Mouse (Mus musculus): ENCODE data around the gene Washc1. TPM values are rescaled to one million over a fixed set of nuclear protein-coding genes. Genes with fewer than 3 reads are reported as not detected.

Washc1 gene
- polyA plus RNA-seq, 2 experiments, result 39.4 to 53.3 TPM

- peak overlapping the region; percentile 66 for H3K4me2 ChIP-seq (replicated peaks; ENCODE audit: low read depth, low read length, severe bottlenecking)
- peak overlapping the region; percentile 94 for H3K4me3 ChIP-seq (replicated peaks; ENCODE audit: low read length)
- H3K9ac ChIP-seq (ENCODE audit: low read depth, low read length, severe bottlenecking), result peak overlapping the region; percentile 75
- peak overlapping the region; percentile 83 for H3K27ac ChIP-seq (replicated peaks; ENCODE audit: low read depth, low read length)
- under 1% methylated on average over 58 of the region's 95 CpGs for WGBS
- H3K9me3 ChIP-seq (ENCODE audit: control insufficient read depth, low read length), result no peaks in the 10 kb centered on the region
- ATAC-seq (ENCODE audit: low FRiP score, low read depth), result peak; percentile 84
- H3K27me3 ChIP-seq (ENCODE audit: control insufficient read depth, insufficient read depth, low read length), result no peaks in the 10 kb centered on the region
- peak; percentile 49 for DNase-seq (ENCODE audit: low spot score)
- TF ChIP-seq POLR2A (IDR thresholded peaks at IDR 0.05; ENCODE audit: borderline replicate concordance, extremely low read depth, insufficient read depth, insufficient read length), result no peak
- no peaks in the 10 kb centered on the region for H3K4me1 ChIP-seq (ENCODE audit: control insufficient read depth, insufficient read depth, low read length)
- peaks cover 17% of the 10 kb centered on the region for H3K36me3 ChIP-seq (ENCODE audit: control insufficient read depth, insufficient read depth, low read length)
These were observed 35.0 kb upstream of the Washc1 start for GRCm38 (mm10) chr17:66076174-66076927.

- WGBS, result under 1% methylated on average over 44 of the region's 53 CpGs
- peak within 1 kb of the TSS; percentile 75 for H3K9ac ChIP-seq (ENCODE audit: low read depth, low read length, severe bottlenecking)
- DNase-seq (ENCODE audit: low spot score) (peak; percentile 89), ATAC-seq (ENCODE audit: low FRiP score, low read depth) (peak; percentile 97)
- H3K4me3 ChIP-seq (replicated peaks; ENCODE audit: low read length), result peak within 1 kb of the TSS; percentile 94
- H3K9me3 ChIP-seq (ENCODE audit: control insufficient read depth, low read length), result no peaks in the 10 kb centered on the region
- H3K4me2 ChIP-seq (replicated peaks; ENCODE audit: low read depth, low read length, severe bottlenecking), result peak within 1 kb of the TSS; percentile 66
- H3K27me3 ChIP-seq (ENCODE audit: control insufficient read depth, insufficient read depth, low read length), result no peaks in the 10 kb centered on the region
- H3K27ac ChIP-seq (replicated peaks; ENCODE audit: low read depth, low read length), result peak within 1 kb of the TSS; percentile 83
- peaks cover 17% of the 10 kb centered on the region for H3K36me3 ChIP-seq (ENCODE audit: control insufficient read depth, insufficient read depth, low read length)
- no peaks in the 10 kb centered on the region for H3K4me1 ChIP-seq (ENCODE audit: control insufficient read depth, insufficient read depth, low read length)
- TF ChIP-seq POLR2A (IDR thresholded peaks at IDR 0.05; ENCODE audit: borderline replicate concordance, extremely low read depth, insufficient read depth, insufficient read length), result no peak
These were observed 34.4 kb upstream of the Washc1 start, which contains the start of gene Ankrd12 for GRCm38 (mm10) chr17:66076934-66077333. Gene Ankrd12 (minus strand): TSS chr17:66077089.

- WGBS, result 1% methylated on average over 22 of the region's 23 CpGs
- Histone ChIP-seq H3K9ac (ENCODE audit: low read depth, low read length, severe bottlenecking) (peak overlapping the region; percentile 75), H3K9me3 (ENCODE audit: control insufficient read depth, low read length) (no peaks in the 10 kb centered on the region), H3K27me3 (ENCODE audit: control insufficient read depth, insufficient read depth, low read length) (no peaks in the 10 kb centered on the region), H3K27ac (replicated peaks; ENCODE audit: low read depth, low read length) (peak overlapping the region; percentile 77), H3K4me1 (ENCODE audit: control insufficient read depth, insufficient read depth, low read length) (no peaks in the 10 kb centered on the region), H3K4me3 (replicated peaks; ENCODE audit: low read length) (peak overlapping the region; percentile 94), H3K4me2 (replicated peaks; ENCODE audit: low read depth, low read length, severe bottlenecking) (peak overlapping the region; percentile 66), H3K36me3 (ENCODE audit: control insufficient read depth, insufficient read depth, low read length) (peaks cover 17% of the 10 kb centered on the region)
- DNase-seq (ENCODE audit: low spot score), result no peak
- TF ChIP-seq POLR2A (IDR thresholded peaks at IDR 0.05; ENCODE audit: borderline replicate concordance, extremely low read depth, insufficient read depth, insufficient read length), result no peak
- peak; percentile 51 for ATAC-seq (ENCODE audit: low FRiP score, low read depth)
These were observed 33.9 kb upstream of the Washc1 start for GRCm38 (mm10) chr17:66077437-66077850.

GRCm38 (mm10) chr17:66084486-66084885 is 26.9 kb upstream of the Washc1 start:
- DNase-seq (ENCODE audit: low spot score) (no peak), ATAC-seq (ENCODE audit: low FRiP score, low read depth) (no peak)
- H3K9me3 ChIP-seq (ENCODE audit: control insufficient read depth, low read length), result no peaks in the 10 kb centered on the region
- no peak for TF ChIP-seq POLR2A (IDR thresholded peaks at IDR 0.05; ENCODE audit: borderline replicate concordance, extremely low read depth, insufficient read depth, insufficient read length)
- no peak overlapping the region for H3K4me3 ChIP-seq (replicated peaks; ENCODE audit: low read length)
- no peaks in the 10 kb centered on the region for H3K27me3 ChIP-seq (ENCODE audit: control insufficient read depth, insufficient read depth, low read length)
- H3K4me2 ChIP-seq (replicated peaks; ENCODE audit: low read depth, low read length, severe bottlenecking), result no peak overlapping the region
- H3K9ac ChIP-seq (ENCODE audit: low read depth, low read length, severe bottlenecking), result no peak overlapping the region
- WGBS, result 91% methylated on average over 1 of the region's 1 CpGs
- H3K36me3 ChIP-seq (ENCODE audit: control insufficient read depth, insufficient read depth, low read length), result peaks cover 49% of the 10 kb centered on the region
- no peak overlapping the region for H3K27ac ChIP-seq (replicated peaks; ENCODE audit: low read depth, low read length)
- H3K4me1 ChIP-seq (ENCODE audit: control insufficient read depth, insufficient read depth, low read length), result no peaks in the 10 kb centered on the region

GRCm38 (mm10) chr17:66085038-66085437 is 26.3 kb upstream of the Washc1 start:
- Histone ChIP-seq H3K4me2 (replicated peaks; ENCODE audit: low read depth, low read length, severe bottlenecking) (no peak overlapping the region), H3K27me3 (ENCODE audit: control insufficient read depth, insufficient read depth, low read length) (no peaks in the 10 kb centered on the region), H3K9me3 (ENCODE audit: control insufficient read depth, low read length) (no peaks in the 10 kb centered on the region), H3K4me1 (ENCODE audit: control insufficient read depth, insufficient read depth, low read length) (no peaks in the 10 kb centered on the region), H3K9ac (ENCODE audit: low read depth, low read length, severe bottlenecking) (no peak overlapping the region), H3K27ac (replicated peaks; ENCODE audit: low read depth, low read length) (no peak overlapping the region), H3K4me3 (replicated peaks; ENCODE audit: low read length) (no peak overlapping the region), H3K36me3 (ENCODE audit: control insufficient read depth, insufficient read depth, low read length) (peaks cover 47% of the 10 kb centered on the region)
- no peak for ATAC-seq (ENCODE audit: low FRiP score, low read depth)
- no peak for TF ChIP-seq POLR2A (IDR thresholded peaks at IDR 0.05; ENCODE audit: borderline replicate concordance, extremely low read depth, insufficient read depth, insufficient read length)
- WGBS, result 95% methylated on average over 1 of the region's 1 CpGs
- DNase-seq (ENCODE audit: low spot score), result no peak
